ENCODE assay signal across 16 mouse cellular contexts in genomic region chr13:101707226-101707625, GRCm38 (mm10).
DNase-seq lines count a peak whose midpoint lies in the region; ATAC-seq lines count a peak whose summit lies in the region.
"Had no signal": no experiment of that assay in that cellular context is flagged by ENCODE, and none has a peak within 500 bp of the region (broad histone marks: within the 10 kb centered on the region; RNA-seq: fewer than 3 reads in every experiment).

No protein-coding gene starts in this region.

- DNase-seq in CD4-positive, CD25-positive, alpha-beta regulatory T cell, adult 2 months (ENCODE audit: low read depth, low spot score), result peak; percentile 79
- no peak for DNase-seq in cerebellum, adult 9-10 months
- no peak for DNase-seq in ovary, postnatal 10 days (ENCODE audit: low spot score)
- no peak for DNase-seq in adrenal gland, postnatal 4 days (ENCODE audit: low spot score in 2 of 2)
- DNase-seq: adrenal gland, adult 8-10 months; cerebellum, adult 11-12 months; cerebellum, adult 9-11 months; embryo, embryonic 11 days; gastrocnemius, postnatal 10 days; heart, adult 2 months; heart, postnatal 14 days had no signal

- peak; percentile 33 for ATAC-seq in activated CD4-positive, CD25-positive, alpha-beta regulatory T cell, adult 4 months
- peak; percentile 24; the same call in 1 of the 2 replicates for ATAC-seq in megakaryocyte, adult 5-6 weeks (ENCODE audit: poor library complexity, severe bottlenecking)
- ATAC-seq: forebrain, embryonic 14.5 days; hindbrain, postnatal 0 days; intestine, embryonic 16.5 days had no signal
